Mouse (Mus musculus) G1E (cell line): ENCODE measurements around the gene Gm26741. TPM values are rescaled to one million over a fixed set of nuclear protein-coding genes. Genes with fewer than 3 reads are reported as not detected.

Experiments used
- ATAC-seq: 2 replicates; pipeline ENCODE4 v1.8.0; 2016; ENCODE audit warnings: mild to moderate bottlenecking; ENCODE audit not compliant: insufficient number of reproducible peaks, poor library complexity, low FRiP score, severe bottlenecking; ENCODE audit errors: extremely low read depth
- DNase-seq: peaks from one replicate; pipeline ENCODE4 v3.0.0; 2012; ENCODE audit warnings: low spot score
- H3K27me3 ChIP-seq: 2 replicates; pipeline ENCODE4 v1.6.1; 2012; ENCODE audit warnings: mild to moderate bottlenecking, low read length, inconsistent platforms; ENCODE audit not compliant: insufficient read depth
- H3K36me3 ChIP-seq: replicated peaks from 2 replicates; pipeline ENCODE3; 2012; ENCODE audit warnings: mild to moderate bottlenecking, inconsistent platforms
- H3K4me1 ChIP-seq: 2 replicates; pipeline ENCODE4 v1.6.1; 2012; ENCODE audit warnings: low read depth, low read length, inconsistent platforms, mixed read lengths; ENCODE audit not compliant: insufficient read depth
- H3K4me3 ChIP-seq: 2 replicates; pipeline ENCODE4 v1.5.1; 2012; ENCODE audit warnings: low read depth, mild to moderate bottlenecking, inconsistent platforms, low read length, moderate library complexity, mixed read lengths
- H3K9me3 ChIP-seq: replicated peaks from 2 replicates; pipeline ENCODE4 v1.6.1; 2012; ENCODE audit warnings: inconsistent platforms
- CTCF ChIP-seq: IDR thresholded peaks from 2 replicates; pipeline ENCODE4 v1.5.1; 2012; ENCODE audit warnings: low read depth, low read length, inconsistent platforms, mixed read lengths
- GATA1 ChIP-seq: IDR thresholded peaks from 2 replicates; pipeline ENCODE4 v1.6.1; 2012; ENCODE audit warnings: borderline replicate concordance, low read length, inconsistent platforms, mixed read lengths
- GATA2 ChIP-seq: IDR thresholded peaks from 2 replicates; pipeline ENCODE4 v1.6.1; 2012; ENCODE audit warnings: low read depth, low read length, inconsistent platforms, borderline replicate concordance
- POLR2AphosphoS5 ChIP-seq: IDR thresholded peaks from 2 replicates; pipeline ENCODE4 v1.6.1; 2012; ENCODE audit warnings: low read depth, low read length, inconsistent platforms; ENCODE audit not compliant: insufficient replicate concordance
- TAL1 ChIP-seq: conservative IDR thresholded peaks from 2 replicates; pipeline ENCODE4 v1.6.1; 2012; ENCODE audit warnings: low read depth, low read length, inconsistent platforms, mixed read lengths
- polyA plus RNA-seq: library from polyadenylated mRNA; stranded (reverse); fragments of >175 nt; gene quantifications from 2 replicates; pipeline ENCODE4 v1.2.3, GENCODE M21; 2012
- total RNA-seq, 2 experiments: library from RNA; stranded (forward) in 1 of 2; stranded (reverse) in 1 of 2; fragments of 200-1000 nt in 1 of 2; fragments of >200 nt in 1 of 2; fragmentation: Nextera tagmentation in 1 of 2; gene quantifications; 2 replicates each; pipeline ENCODE4 v1.2.3; 2014 to 2017

The Gm26741 gene
- total and polyA plus RNA-seq, 3 experiments, result not detected

DNA sequence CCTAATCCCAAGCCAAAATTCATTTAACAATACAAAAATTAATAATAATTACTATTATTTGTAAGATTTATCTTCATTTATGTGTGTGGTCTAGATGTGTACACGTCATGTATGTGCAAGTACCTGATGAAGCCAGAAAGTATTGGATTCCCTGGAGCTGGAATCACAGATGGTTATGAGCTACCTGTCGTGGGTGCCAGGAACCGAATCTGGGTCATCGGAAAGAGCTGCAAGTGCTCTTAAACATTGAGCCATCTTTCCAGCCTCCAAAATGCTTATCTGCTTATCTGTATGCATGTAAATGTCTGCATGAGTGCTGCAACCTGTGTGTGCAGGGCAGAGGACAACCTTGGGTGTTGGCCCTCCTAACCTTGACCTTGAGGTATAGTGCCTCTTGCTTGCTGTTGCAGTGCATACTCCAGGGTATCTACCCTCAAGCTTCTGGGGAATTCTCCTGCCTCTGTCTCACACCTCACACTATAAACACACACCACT is 1.7 kb downstream of the Gm26741 start:
- ATAC-seq (no peak), DNase-seq (no peak)
- TF ChIP-seq GATA1 (no peak), GATA2 (no peak), POLR2AphosphoS5 (no peak), TAL1 (no peak), CTCF (no peak)
- H3K4me3 ChIP-seq, result no peak overlapping the region
- no peaks in the 10 kb centered on the region for H3K9me3 ChIP-seq
- H3K36me3 ChIP-seq, result peaks cover 25% of the 10 kb centered on the region
- H3K27me3 ChIP-seq, result no peaks in the 10 kb centered on the region
- H3K4me1 ChIP-seq, result no peaks in the 10 kb centered on the region

DNA sequence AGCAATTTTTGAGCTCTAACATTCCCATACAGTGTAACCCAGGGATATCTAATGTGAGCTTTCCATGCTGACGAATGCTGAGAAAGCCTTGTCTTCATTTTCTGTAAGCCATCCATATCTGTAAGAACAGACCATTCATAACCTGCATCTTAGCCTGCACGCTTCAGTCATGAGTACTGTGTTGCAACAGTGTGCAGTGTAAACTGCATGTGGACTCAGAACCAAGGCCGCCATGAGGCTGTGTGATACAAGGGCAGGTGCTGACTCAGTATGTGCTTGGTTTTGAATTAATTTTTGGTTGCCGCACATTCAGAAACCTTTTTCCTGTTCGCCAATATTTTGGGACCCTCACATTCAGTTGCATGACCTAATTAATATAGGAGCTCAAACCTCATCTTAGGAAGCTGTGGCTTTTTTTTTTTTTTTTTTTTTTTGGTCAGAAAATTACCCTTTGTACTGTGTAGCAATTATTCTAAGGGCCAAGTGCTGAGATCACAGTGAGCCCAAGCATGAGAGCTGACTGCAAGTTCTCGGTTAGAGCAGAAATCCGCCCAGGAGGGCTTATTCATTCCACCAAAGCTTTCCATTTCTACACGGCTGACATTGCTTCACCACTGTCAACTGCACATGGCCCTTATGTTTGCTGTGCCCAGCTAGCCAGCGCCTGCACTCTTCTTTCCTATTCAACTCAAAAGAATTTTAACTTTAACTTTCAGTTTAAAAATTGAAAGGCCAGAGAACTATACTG is 2.5 kb downstream of the Gm26741 start:
- TF ChIP-seq TAL1 (no peak), CTCF (no peak), GATA1 (no peak), POLR2AphosphoS5 (no peak), GATA2 (no peak)
- DNase-seq (no peak), ATAC-seq (no peak)
- Histone ChIP-seq H3K36me3 (peaks cover 20% of the 10 kb centered on the region), H3K4me3 (no peak overlapping the region), H3K9me3 (no peaks in the 10 kb centered on the region), H3K27me3 (no peaks in the 10 kb centered on the region), H3K4me1 (no peaks in the 10 kb centered on the region)

DNA sequence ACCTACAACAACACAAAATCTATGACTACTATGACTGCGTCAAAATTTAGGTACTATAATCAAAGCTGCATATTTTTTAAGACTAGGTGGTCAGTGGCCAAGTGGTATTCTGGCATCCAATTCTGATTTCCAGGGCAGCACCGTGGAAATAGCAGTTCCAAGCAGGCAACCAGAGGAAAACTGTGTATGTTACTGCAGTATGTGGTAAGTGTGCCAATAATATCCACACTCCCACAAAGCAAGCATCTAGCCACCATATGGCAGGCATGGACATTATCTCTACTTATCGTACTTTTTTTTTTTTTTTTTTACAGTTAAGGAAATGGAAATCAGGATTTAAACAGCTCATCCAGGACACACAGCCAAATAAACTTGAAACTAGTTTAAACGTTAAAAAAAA is 9.8 kb downstream of the Gm26741 start:
- no peaks in the 10 kb centered on the region for H3K27me3 ChIP-seq
- no peak overlapping the region for H3K4me3 ChIP-seq
- TF ChIP-seq CTCF (no peak), GATA1 (no peak), TAL1 (no peak)
- peaks cover 4% of the 10 kb centered on the region for H3K36me3 ChIP-seq
- DNase-seq, result no peak
- no peaks in the 10 kb centered on the region for H3K9me3 ChIP-seq
- H3K4me1 ChIP-seq, result no peaks in the 10 kb centered on the region
- ATAC-seq, result no peak

DNA sequence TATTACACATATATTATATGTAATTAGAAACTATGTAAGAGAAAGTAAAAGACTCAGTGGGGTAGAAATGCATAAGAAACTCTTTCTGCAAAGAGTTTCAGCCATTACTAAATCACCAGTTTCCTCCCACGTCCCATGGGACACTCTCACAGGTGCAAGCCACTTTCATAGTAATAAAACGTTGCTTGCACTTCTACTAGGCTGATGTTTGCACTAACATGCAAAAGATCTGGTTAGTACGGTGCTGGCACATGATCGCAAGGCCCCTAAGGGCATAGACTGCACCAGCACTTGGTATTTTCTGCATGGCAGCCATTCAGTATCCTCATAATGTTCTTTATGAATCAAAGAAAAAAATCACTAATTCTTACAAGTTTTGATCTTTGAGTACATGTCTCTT is 15.3 kb downstream of the Gm26741 start:
- DNase-seq, result no peak
- H3K4me1 ChIP-seq, result no peaks in the 10 kb centered on the region
- H3K36me3 ChIP-seq, result peaks cover 2% of the 10 kb centered on the region
- no peaks in the 10 kb centered on the region for H3K27me3 ChIP-seq
- TF ChIP-seq GATA1 (no peak), GATA2 (no peak), TAL1 (no peak), POLR2AphosphoS5 (no peak), CTCF (no peak)
- H3K9me3 ChIP-seq, result no peaks in the 10 kb centered on the region
- H3K4me3 ChIP-seq, result no peak overlapping the region
- no peak for ATAC-seq

DNA sequence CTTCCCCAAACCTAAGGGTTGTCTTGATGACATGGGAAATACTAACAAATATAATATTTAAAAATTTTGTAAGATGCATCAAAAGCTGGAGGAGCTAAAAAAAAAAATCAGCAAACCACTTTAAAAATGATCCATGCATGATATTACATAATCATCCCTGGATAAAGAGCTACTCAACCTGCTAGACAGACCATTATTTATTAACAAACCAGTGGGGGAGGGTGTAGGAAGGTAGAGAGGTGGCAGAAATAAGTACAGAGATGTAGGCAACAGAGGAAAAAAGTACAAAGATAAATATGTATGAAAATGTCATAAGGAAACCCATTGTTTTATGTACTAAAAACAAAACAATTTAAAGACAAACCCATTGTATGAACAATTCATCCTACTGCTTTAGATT is 16.1 kb downstream of the Gm26741 start:
- TF ChIP-seq TAL1 (no peak), GATA2 (no peak), GATA1 (no peak), POLR2AphosphoS5 (no peak), CTCF (no peak)
- H3K27me3 ChIP-seq, result no peaks in the 10 kb centered on the region
- no peaks in the 10 kb centered on the region for H3K4me1 ChIP-seq
- DNase-seq (no peak), ATAC-seq (no peak)
- H3K36me3 ChIP-seq, result peaks cover 2% of the 10 kb centered on the region
- no peaks in the 10 kb centered on the region for H3K9me3 ChIP-seq
- no peak overlapping the region for H3K4me3 ChIP-seq

DNA sequence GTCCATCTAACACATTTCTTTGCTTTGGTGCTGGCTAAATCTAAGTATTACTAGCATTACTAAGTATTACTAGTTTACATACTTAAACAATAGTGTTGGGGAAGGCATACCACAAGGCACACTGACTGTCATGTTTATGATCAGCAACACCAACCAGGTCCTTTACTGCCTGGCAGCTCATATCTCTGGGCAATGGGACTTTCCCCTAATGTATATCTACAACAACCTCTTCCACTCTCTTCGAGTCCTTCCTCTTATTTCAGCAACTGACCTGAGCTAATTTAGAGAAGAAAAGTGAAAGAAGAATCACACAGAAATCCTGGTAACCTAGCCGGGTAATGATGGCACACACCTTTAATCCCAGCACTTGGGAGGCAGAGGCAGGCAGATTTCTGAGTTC is 17.9 kb downstream of the Gm26741 start:
- Histone ChIP-seq H3K4me3 (no peak overlapping the region), H3K27me3 (no peaks in the 10 kb centered on the region), H3K36me3 (peaks cover 2% of the 10 kb centered on the region), H3K9me3 (no peaks in the 10 kb centered on the region), H3K4me1 (no peaks in the 10 kb centered on the region)
- TF ChIP-seq CTCF (no peak), TAL1 (no peak), POLR2AphosphoS5 (no peak), GATA1 (no peak), GATA2 (no peak)
- ATAC-seq, result no peak
- DNase-seq, result no peak
